Mouse (Mus musculus): ENCODE data around the gene Cdh18.

The Cdh18 gene

GRCm38 (mm10) chr15:23470527-23471475 is 922.0 kb downstream of the Cdh18 start:
- DNase-seq: no peak

- DNase-seq: no peak
Observed at GRCm38 (mm10) chr15:23486306-23486705, 937.5 kb downstream of the Cdh18 start.

- no peak for DNase-seq
Observed at GRCm38 (mm10) chr15:23506480-23506879, 957.7 kb downstream of the Cdh18 start.

GRCm38 (mm10) chr15:23509694-23510093 is 960.9 kb downstream of the Cdh18 start:
- no peak for DNase-seq

- DNase-seq: no peak
Observed at GRCm38 (mm10) chr15:23515786-23516185, 967.0 kb downstream of the Cdh18 start.

- no peak for DNase-seq
Observed at GRCm38 (mm10) chr15:23518079-23518478, 969.3 kb downstream of the Cdh18 start.
